Mouse (Mus musculus): ENCODE results near the gene Sult2a4. TPM values are rescaled to one million over a fixed set of nuclear protein-coding genes. Genes with fewer than 3 reads are reported as not detected.

Sult2a4 gene
- polyA plus RNA-seq (2012; rRNA removed; ENCODE audit: low replicate concordance) = not detected in 2 replicates

GRCm38 (mm10) chr7:13989507-13989906 lies at the start of gene Sult2a4:
Sult2a4 (minus strand) TSS chr7:13989607.

Other genes starting within 250 kb of the Sult2a4 start
- not detected in 2 replicates for gene Sult2a1, start 152.2 kb downstream of the Sult2a4 start, polyA plus RNA-seq (2012; rRNA removed; ENCODE audit: low replicate concordance)
- gene Sult2a3, start 133.4 kb upstream of the Sult2a4 start, polyA plus RNA-seq (2012; rRNA removed; ENCODE audit: low replicate concordance) = not detected in 2 replicates

Measured in duodenum, adult 2 months (tissue).